Mouse (Mus musculus): ENCODE measurements around the gene Gm42688.
A peak's percentile ranks its signal among the peaks of the same experiment; 100 is the strongest.

The Gm42688 gene

GRCm38 (mm10) chr6:83142211-83142731, 40.9 kb downstream of the Gm42688 start:
- DNase-seq = no peak

GRCm38 (mm10) chr6:83142886-83143285, 41.5 kb downstream of the Gm42688 start:
- DNase-seq = no peak

GRCm38 (mm10) chr6:83145209-83145608, 43.8 kb downstream of the Gm42688 start:
- no peak for DNase-seq

- no peak for DNase-seq
Observed at GRCm38 (mm10) chr6:83145805-83146204, 44.4 kb downstream of the Gm42688 start.

- DNase-seq = no peak
Observed at GRCm38 (mm10) chr6:83147280-83147679, 45.9 kb downstream of the Gm42688 start.

GRCm38 (mm10) chr6:83151721-83152120, 50.3 kb downstream of the Gm42688 start:
- no peak for DNase-seq

GRCm38 (mm10) chr6:83153038-83153437, 51.6 kb downstream of the Gm42688 start:
- no peak for DNase-seq

- DNase-seq = no peak
Observed at GRCm38 (mm10) chr6:83153485-83153884, 52.1 kb downstream of the Gm42688 start.

GRCm38 (mm10) chr6:83155552-83156238, 54.3 kb downstream of the Gm42688 start:
- DNase-seq = no peak

GRCm38 (mm10) chr6:83156259-83156684, 54.9 kb downstream of the Gm42688 start, which contains the start of the genes Wdr54 and 1700003E16Rik:
TSS of gene Wdr54 (minus strand) at chr6:83156397.
TSS of gene 1700003E16Rik (plus strand) at chr6:83156404.
- DNase-seq = peak; percentile 45

- DNase-seq = peak; percentile 51
Observed at GRCm38 (mm10) chr6:83159456-83159855, 58.0 kb downstream of the Gm42688 start.

Measured in liver (tissue).